Mouse (Mus musculus) stomach, embryonic 14.5 days (tissue): ENCODE results near the gene Lamtor3. TPM values are rescaled to one million over a fixed set of nuclear protein-coding genes. Genes with fewer than 3 reads are reported as not detected.

ENCODE experiments used
- ATAC-seq: fragments of 200-750 bp; cut with Nextera tagmentation; 2 replicates; pipeline ENCODE4 v1.8.0; 2017; ENCODE audit warnings: low read depth, moderate TSS enrichment; ENCODE audit not compliant: insufficient number of reproducible peaks, insufficient read depth, low FRiP score
- H3K27ac ChIP-seq: fragments of 300-500 bp; sonication (generic); 2 replicates; pipeline ENCODE4 v1.5.1; 2014; ENCODE audit warnings: mild to moderate bottlenecking, low read length, moderate library complexity, mixed read lengths
- H3K27me3 ChIP-seq: fragments of 300-500 bp; sonication (generic); 2 replicates; pipeline ENCODE4 v1.6.1; 2014; ENCODE audit warnings: low read length, control low read depth, mixed read lengths; ENCODE audit not compliant: control insufficient read depth, insufficient read depth
- H3K36me3 ChIP-seq: fragments of 300-500 bp; sonication (generic); 2 replicates; pipeline ENCODE4 v1.6.1; 2014; ENCODE audit warnings: mild to moderate bottlenecking, control low read depth, low read length, moderate library complexity, mixed read lengths; ENCODE audit not compliant: control insufficient read depth, insufficient read depth
- H3K4me1 ChIP-seq: fragments of 300-500 bp; sonication (generic); 2 replicates; pipeline ENCODE4 v1.6.1; 2014; ENCODE audit warnings: low read length, control low read depth, mixed read lengths; ENCODE audit not compliant: control insufficient read depth, insufficient read depth
- H3K4me2 ChIP-seq: fragments of 300-500 bp; sonication (generic); replicated peaks from 2 replicates; pipeline ENCODE4 v1.6.1; 2014; ENCODE audit warnings: low read depth, low read length, control low read depth
- H3K4me3 ChIP-seq: fragments of 300-500 bp; sonication (generic); 2 replicates; pipeline ENCODE4 v1.5.1; 2014; ENCODE audit warnings: low read depth, low read length, control low read depth
- H3K9ac ChIP-seq: fragments of 300-500 bp; sonication (generic); replicated peaks from 2 replicates; pipeline ENCODE4 v1.6.1; 2014; ENCODE audit warnings: low read depth, mild to moderate bottlenecking, control low read depth, low read length, moderate library complexity, mixed read lengths
- H3K9me3 ChIP-seq: fragments of 300-500 bp; sonication (generic); 2 replicates; pipeline ENCODE4 v1.6.1; 2016; ENCODE audit warnings: low read depth, low read length, control low read depth; ENCODE audit not compliant: control insufficient read depth
- WGBS: fragments of 180-500 bp; shearing (Covaris S2); extraction: QIAGEN DNeasy Blood & Tissue Kit; methylation state at CpG from one replicate; pipeline ENCODE4 v1.1.7; 2014; 5-methylcytosine and 5-hydroxymethylcytosine counted together
- polyA plus RNA-seq: library from polyadenylated mRNA; unstranded; fragments of >200 nt; fragmentation: Nextera tagmentation; extraction: Ambion mirVana; gene quantifications from 2 replicates; pipeline ENCODE4 v1.2.1, GENCODE M21; 2014

Lamtor3 gene
- polyA plus RNA-seq, 1 experiment from 2014 or later = 119 TPM

DNA sequence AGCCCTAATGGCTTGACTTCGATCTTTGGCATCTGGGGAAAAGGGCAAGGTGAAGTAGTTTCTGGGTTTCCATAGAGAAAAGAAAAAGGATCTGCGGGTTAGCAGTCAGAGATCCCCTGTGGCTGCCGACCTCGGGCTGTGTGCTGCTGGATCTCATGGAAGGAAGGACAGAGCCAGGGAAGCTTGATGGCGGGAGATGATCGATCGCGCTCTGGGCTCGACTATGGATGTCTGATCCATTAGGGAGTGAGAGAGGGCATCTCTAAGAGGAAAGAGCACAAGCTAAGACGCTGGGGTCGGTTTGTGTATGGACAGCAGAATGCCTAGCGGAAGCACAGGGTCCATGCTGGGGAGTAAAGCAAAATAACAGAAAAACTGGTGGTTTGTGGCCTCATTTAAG is 51.6 kb downstream of the Lamtor3 start:
- Histone ChIP-seq H3K4me1 (no peaks in the 10 kb centered on the region), H3K36me3 (no peaks in the 10 kb centered on the region), H3K4me3 (peak overlapping the region; percentile 11; the same call in 1 of the 2 replicates), H3K27ac (no peak overlapping the region), H3K9me3 (no peaks in the 10 kb centered on the region), H3K9ac (no peak overlapping the region), H3K4me2 (0 out of 2 replicates have a peak overlapping the region, but pooled peaks have one; percentile 10), H3K27me3 (no peaks in the 10 kb centered on the region)
- no peak for ATAC-seq
- 48% methylated on average over 12 of the region's 12 CpGs for WGBS

DNA sequence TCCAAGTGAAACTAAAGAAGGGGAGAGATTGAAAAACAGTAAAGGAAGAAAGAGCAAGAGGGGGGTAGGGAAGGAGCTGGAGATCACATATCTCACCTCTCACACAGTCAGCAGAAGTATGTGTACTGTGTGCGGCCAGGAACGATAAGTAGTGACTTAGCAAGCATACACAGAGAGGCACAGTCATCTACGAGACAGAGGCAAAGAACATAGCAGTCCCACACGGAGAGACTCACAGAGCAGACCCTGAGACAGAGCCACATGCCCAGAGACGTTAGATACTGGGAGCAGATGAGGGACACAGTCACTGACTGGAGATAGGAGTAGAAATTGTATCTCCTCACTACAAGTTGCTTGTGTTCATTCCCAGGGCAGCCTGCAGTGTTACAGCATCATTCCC is 53.9 kb downstream of the Lamtor3 start:
- Histone ChIP-seq H3K4me2 (no peak overlapping the region), H3K4me1 (no peaks in the 10 kb centered on the region), H3K4me3 (no peak overlapping the region), H3K27ac (no peak overlapping the region), H3K27me3 (no peaks in the 10 kb centered on the region), H3K9me3 (no peaks in the 10 kb centered on the region), H3K9ac (no peak overlapping the region), H3K36me3 (no peaks in the 10 kb centered on the region)
- WGBS = 71% methylated on average over 5 of the region's 5 CpGs
- ATAC-seq = peak; percentile 88

DNA sequence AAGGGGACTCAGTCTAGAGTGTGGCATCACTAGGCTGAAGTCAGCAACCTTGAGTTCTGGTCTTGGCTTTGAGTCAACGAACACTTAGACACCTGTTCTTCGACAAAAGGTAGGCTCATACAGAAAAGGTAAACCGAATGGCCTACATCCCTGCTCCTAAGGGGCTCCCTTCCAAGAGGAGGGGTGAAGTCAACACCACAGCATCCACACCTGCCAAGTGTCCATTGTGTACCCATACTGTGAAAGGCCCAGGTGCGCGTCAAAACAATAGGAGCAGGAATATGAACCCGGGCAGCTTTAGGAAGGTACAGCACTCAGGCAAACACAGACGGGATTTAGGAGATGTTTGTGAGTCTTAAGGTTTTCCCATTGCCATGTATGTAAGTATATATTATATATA is 54.7 kb downstream of the Lamtor3 start:
- no peak overlapping the region for H3K27ac ChIP-seq
- no peak overlapping the region for H3K4me2 ChIP-seq
- H3K4me3 ChIP-seq = no peak overlapping the region
- H3K4me1 ChIP-seq = no peaks in the 10 kb centered on the region
- H3K27me3 ChIP-seq = no peaks in the 10 kb centered on the region
- ATAC-seq = no peak
- no peaks in the 10 kb centered on the region for H3K36me3 ChIP-seq
- no peaks in the 10 kb centered on the region for H3K9me3 ChIP-seq
- WGBS = 83% methylated on average over 7 of the region's 7 CpGs
- H3K9ac ChIP-seq = no peak overlapping the region

DNA sequence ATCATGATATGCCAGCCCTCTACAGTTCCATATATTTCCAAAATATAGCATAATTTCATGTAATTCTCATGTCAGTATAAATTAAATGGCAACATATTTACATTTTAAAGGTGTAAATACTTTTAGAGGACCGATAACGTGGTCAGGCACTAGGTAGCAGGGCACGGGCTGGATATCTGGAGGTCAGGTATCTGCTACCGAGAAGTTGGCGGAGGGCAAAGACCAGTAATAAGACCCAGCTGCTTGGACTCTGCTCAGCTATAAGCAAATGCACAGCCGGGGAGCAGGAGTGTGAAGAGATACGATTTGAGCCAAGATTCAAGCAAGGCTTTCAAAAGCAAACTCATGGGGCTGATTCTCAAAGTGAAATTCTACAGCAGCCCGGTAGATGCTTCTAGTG is 56.0 kb downstream of the Lamtor3 start:
- 50% methylated on average over 8 of the region's 8 CpGs for WGBS
- no peak overlapping the region for H3K4me2 ChIP-seq

DNA sequence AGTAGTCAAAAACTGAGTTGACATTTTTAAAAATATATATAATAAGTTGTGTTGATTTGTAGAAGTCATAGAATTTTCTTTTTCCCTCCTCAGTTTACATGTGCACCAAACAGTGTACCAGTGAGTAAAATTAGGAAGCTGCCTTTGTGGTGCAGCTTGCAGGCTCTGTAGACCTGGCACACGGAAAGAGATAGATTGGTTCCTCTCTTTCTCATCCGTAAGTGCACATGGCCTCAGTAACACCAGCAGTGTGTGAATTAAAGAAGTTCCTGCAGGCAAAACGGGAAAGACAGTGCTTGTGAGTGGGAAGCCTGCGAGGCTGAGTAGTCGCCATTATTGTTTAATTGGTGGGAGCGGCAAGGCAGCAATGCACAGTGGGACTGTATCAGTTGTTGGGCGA is 57.1 kb downstream of the Lamtor3 start:
- Histone ChIP-seq H3K4me3 (no peak overlapping the region), H3K27me3 (no peaks in the 10 kb centered on the region), H3K4me2 (no peak overlapping the region), H3K4me1 (peaks cover 3% of the 10 kb centered on the region), H3K36me3 (no peaks in the 10 kb centered on the region), H3K9ac (no peak overlapping the region), H3K9me3 (no peaks in the 10 kb centered on the region), H3K27ac (no peak overlapping the region)
- ATAC-seq = no peak
- WGBS = 93% methylated on average over 7 of the region's 7 CpGs

More for the DNA sequence above, 56.0 kb downstream of the Lamtor3 start:
- H3K27me3 ChIP-seq = no peaks in the 10 kb centered on the region
- H3K9me3 ChIP-seq = no peaks in the 10 kb centered on the region
- no peak for ATAC-seq
- H3K4me3 ChIP-seq = no peak overlapping the region
- H3K9ac ChIP-seq = no peak overlapping the region
- H3K4me1 ChIP-seq = no peaks in the 10 kb centered on the region
- no peak overlapping the region for H3K27ac ChIP-seq
- H3K36me3 ChIP-seq = no peaks in the 10 kb centered on the region

DNA sequence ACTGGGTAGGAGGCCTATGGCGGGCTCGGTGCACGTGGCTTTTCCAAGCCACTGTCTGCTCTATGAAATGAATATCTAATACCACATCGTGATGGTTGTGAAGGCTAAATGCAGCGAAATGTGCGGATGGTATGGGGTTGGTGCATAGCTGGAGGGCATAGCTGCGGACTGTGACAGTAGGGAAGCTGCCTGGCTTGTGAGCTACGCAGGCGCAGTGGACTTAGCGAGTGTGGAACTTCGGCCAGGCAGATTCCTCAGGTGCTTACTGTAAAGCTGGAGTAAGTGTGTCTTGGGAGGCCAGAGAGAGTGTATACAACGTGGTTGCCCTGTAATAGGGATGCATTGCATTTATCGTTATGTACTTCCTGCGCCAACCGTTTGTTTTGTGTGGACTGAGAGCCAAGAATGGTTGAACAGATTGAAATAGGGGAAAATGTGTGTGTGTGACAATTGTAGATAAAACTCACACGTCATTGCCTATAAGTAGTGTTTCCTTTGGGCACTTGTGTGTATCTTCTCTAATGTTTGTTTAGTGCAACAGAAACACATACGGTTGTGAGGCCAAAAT is 57.6 kb downstream of the Lamtor3 start:
- ATAC-seq = no peak
- 89% methylated on average over 17 of the region's 17 CpGs for WGBS
- no peaks in the 10 kb centered on the region for H3K36me3 ChIP-seq
- H3K9me3 ChIP-seq = no peaks in the 10 kb centered on the region
- no peaks in the 10 kb centered on the region for H3K27me3 ChIP-seq
- H3K4me3 ChIP-seq = no peak overlapping the region
- H3K9ac ChIP-seq = no peak overlapping the region
- H3K27ac ChIP-seq = no peak overlapping the region
- H3K4me2 ChIP-seq = no peak overlapping the region
- peaks cover 4% of the 10 kb centered on the region for H3K4me1 ChIP-seq

DNA sequence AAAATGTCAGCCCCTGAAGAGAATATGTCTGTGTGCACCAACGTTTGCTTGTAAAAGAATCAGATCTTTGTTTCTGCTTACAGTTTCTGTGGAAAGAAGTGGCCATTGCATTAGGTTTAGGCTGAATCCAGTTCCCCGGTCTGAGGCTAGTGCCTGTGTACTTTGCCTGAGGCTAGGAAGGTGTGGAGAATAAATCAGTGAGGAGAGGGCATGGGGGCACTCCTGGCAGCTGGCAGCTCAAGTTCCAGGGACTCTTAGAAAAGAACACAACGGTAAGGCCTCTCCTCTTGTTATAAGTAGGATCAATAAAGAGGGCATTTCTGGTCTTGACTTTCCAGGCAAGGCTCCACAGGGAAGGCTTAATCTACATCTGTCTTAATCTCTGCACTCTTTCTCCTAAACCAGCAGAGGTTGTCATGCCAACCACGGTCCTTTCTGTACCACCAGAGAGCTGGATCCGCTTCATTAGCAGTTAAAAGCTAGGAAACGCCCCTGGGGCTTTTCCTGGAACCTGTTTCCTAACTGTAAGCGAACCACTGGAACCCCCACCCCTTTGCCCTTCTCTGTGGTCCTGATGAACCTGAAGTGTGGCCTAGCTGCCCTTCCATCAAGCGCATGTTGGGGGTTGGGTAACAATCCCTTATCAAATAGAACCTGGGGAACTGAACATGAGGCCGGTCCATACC is 58.8 kb downstream of the Lamtor3 start:
- Histone ChIP-seq H3K36me3 (no peaks in the 10 kb centered on the region), H3K4me3 (no peak overlapping the region), H3K9me3 (no peaks in the 10 kb centered on the region), H3K27ac (no peak overlapping the region), H3K9ac (no peak overlapping the region), H3K4me1 (peaks cover 4% of the 10 kb centered on the region), H3K4me2 (no peak overlapping the region), H3K27me3 (no peaks in the 10 kb centered on the region)
- no peak for ATAC-seq
- WGBS = 61% methylated on average over 9 of the region's 9 CpGs

DNA sequence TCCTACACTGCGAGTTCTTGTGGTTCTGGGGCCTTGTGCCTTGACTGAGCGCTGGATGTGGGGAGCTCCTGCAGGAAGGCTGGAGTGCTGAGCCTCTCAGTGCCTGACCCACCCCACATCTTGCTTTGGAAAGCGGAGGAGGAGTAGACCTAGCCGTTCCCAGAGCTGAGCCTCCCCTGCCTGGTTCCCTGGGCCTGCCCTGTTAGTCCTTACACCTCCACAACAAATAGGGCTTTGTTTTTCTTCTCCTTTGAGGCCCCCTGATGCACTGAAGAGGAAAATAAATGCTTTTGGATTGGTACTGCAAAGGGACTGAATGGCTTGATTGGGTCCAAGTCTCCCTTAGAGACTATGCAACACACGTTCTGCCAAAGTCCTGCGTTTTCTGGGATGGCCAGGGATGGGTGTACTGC is 59.3 kb downstream of the Lamtor3 start:
- Histone ChIP-seq H3K9ac (no peak overlapping the region), H3K4me1 (peaks cover 4% of the 10 kb centered on the region), H3K4me2 (no peak overlapping the region), H3K27me3 (no peaks in the 10 kb centered on the region), H3K27ac (no peak overlapping the region), H3K4me3 (no peak overlapping the region), H3K9me3 (no peaks in the 10 kb centered on the region), H3K36me3 (no peaks in the 10 kb centered on the region)
- no peak for ATAC-seq
- WGBS = 55% methylated on average over 6 of the region's 6 CpGs

DNA sequence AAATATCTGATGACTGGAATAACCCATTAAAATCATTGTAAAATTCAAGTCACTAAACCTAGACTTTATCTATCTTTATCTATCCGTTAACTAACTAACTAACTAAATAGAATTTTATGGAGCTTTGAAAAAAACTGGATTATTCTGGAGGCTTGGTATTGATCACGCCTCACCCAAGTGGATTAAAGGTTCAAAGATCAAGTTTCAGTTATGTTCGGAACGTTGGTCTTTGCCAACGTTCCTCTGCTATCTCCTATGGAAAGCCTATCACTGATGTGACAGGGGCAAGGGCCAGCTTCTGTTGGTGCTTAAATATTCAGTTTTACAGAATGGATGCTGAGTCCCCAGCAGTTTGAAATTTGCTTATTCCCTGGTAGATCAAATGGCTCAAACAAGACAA is 59.9 kb downstream of the Lamtor3 start:
- no peaks in the 10 kb centered on the region for H3K36me3 ChIP-seq
- H3K4me2 ChIP-seq = no peak overlapping the region
- no peak for ATAC-seq
- no peak overlapping the region for H3K27ac ChIP-seq
- 72% methylated on average over 5 of the region's 5 CpGs for WGBS
- H3K4me1 ChIP-seq = peaks cover 4% of the 10 kb centered on the region
- no peak overlapping the region for H3K9ac ChIP-seq
- no peaks in the 10 kb centered on the region for H3K27me3 ChIP-seq
- no peaks in the 10 kb centered on the region for H3K9me3 ChIP-seq
- no peak overlapping the region for H3K4me3 ChIP-seq
